Mouse (Mus musculus): ENCODE data around the gene Fbxl2.

Gene Fbxl2

GRCm38 (mm10) chr9:113924883-113925282 is 121.1 kb downstream of the Fbxl2 start:
- DNase-seq (ENCODE audit: extremely low spot score, low read depth, low spot score), result no peak

GRCm38 (mm10) chr9:113922677-113923076 is 123.3 kb downstream of the Fbxl2 start:
- no peak for DNase-seq (ENCODE audit: extremely low spot score, low read depth, low spot score)

GRCm38 (mm10) chr9:113915789-113916188 is 130.2 kb downstream of the Fbxl2 start:
- no peak for DNase-seq (ENCODE audit: extremely low spot score, low read depth, low spot score)
